Mouse (Mus musculus): ENCODE measurements around the gene Lsp1. TPM values are rescaled to one million over a fixed set of nuclear protein-coding genes. Genes with fewer than 3 reads are reported as not detected.

Gene Lsp1
- polyA plus RNA-seq, 1 experiment from 2014 or later = 61.8 TPM

DNA sequence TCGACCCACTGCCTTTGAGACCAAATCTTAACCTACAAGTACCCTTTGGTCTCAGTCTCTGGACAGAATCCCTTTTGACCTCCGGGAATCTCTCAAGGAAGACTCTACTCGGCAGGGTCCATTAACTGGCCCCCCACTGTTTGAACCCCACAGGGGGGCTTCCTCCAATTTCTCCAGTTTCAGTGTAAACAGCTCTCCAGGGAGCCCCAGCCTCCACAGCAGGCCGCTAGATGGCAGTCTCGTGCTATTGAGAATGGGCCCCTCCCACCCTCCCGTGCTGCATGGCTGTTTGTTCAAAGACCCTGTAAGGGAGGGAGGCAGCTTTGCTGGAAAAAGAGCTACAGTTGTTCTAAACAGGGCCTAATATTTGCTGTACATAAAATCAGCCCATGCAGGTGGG is 77.3 kb downstream of the Lsp1 start:
- Histone ChIP-seq H3K27ac (ENCODE audit: low read depth, low read length) (no peak overlapping the region), H3K36me3 (ENCODE audit: control insufficient read depth, insufficient read depth) (peaks cover 5% of the 10 kb centered on the region; the same call in 1 of the 2 replicates), H3K4me1 (replicated peaks; ENCODE audit: control insufficient read depth, insufficient read depth, low read length) (peaks cover 22% of the 10 kb centered on the region; the same call in 1 of the 2 replicates), H3K9me3 (ENCODE audit: control insufficient read depth) (no peaks in the 10 kb centered on the region), H3K4me3 (ENCODE audit: low read depth, low read length) (no peak overlapping the region), H3K4me2 (replicated peaks; ENCODE audit: low read depth) (no peak overlapping the region), H3K9ac (ENCODE audit: low read depth, low read length) (0 out of 2 replicates have a peak overlapping the region, but pooled peaks have one; percentile 7), H3K27me3 (replicated peaks; ENCODE audit: control insufficient read depth, insufficient read depth, low read length) (no peaks in the 10 kb centered on the region)
- peak; percentile 76 for TF ChIP-seq CTCF (IDR thresholded peaks at IDR 0.05; ENCODE audit: low read depth)
- no peak for ATAC-seq
- WGBS = 11% methylated on average over 6 of the region's 6 CpGs

DNA sequence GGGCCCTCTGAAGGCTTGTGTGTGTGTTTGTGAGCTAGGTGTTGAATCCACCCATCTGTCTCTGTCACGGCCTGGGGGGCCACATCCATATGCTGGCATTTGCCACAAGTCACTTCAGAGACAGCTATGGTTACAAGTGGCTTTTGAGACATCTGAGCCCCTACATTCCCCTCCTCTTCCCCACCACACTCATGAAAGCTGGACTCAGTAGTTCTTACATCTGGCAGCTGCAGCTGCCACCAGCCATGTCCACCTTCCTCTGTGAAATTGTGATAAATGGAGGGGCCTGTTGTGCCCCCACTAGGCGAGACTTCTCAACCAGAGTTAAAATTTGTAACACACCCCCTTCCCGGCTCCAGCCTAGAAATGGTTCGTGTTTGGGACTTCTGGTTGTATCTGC is 77.7 kb downstream of the Lsp1 start:
- ATAC-seq = no peak
- WGBS = 53% methylated on average over 4 of the region's 4 CpGs

DNA sequence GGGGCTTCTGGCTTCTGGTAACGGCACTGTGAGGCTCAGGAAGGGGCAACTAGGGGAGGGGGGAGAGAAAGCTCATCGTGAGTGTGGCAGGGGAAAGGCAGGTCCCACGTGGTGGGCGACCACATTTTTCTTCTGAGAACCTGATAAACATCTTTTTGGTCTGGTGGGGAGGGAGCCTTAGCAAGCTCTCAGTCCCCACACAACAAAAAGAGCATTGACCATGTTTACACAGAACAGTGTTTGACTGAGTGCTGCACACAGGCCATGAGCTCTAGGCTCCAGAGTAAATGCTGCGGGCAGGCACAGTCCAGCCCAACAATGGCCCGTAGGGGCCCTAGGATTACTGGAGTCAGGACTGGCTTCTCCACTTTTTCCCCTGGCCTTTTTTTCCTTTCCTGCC is 78.2 kb downstream of the Lsp1 start:
- peaks cover 5% of the 10 kb centered on the region; the same call in 1 of the 2 replicates for H3K36me3 ChIP-seq (ENCODE audit: control insufficient read depth, insufficient read depth)
- no peak overlapping the region for H3K27ac ChIP-seq (ENCODE audit: low read depth, low read length)
- no peak overlapping the region for H3K4me3 ChIP-seq (ENCODE audit: low read depth, low read length)
- WGBS = 35% methylated on average over 6 of the region's 6 CpGs
- H3K9me3 ChIP-seq (ENCODE audit: control insufficient read depth) = no peaks in the 10 kb centered on the region
- no peak for TF ChIP-seq CTCF (IDR thresholded peaks at IDR 0.05; ENCODE audit: low read depth)
- H3K27me3 ChIP-seq (replicated peaks; ENCODE audit: control insufficient read depth, insufficient read depth, low read length) = no peaks in the 10 kb centered on the region
- no peak overlapping the region for H3K9ac ChIP-seq (ENCODE audit: low read depth, low read length)
- no peak overlapping the region for H3K4me2 ChIP-seq (replicated peaks; ENCODE audit: low read depth)
- no peak for ATAC-seq
- peaks cover 18% of the 10 kb centered on the region; the same call in 1 of the 2 replicates for H3K4me1 ChIP-seq (replicated peaks; ENCODE audit: control insufficient read depth, insufficient read depth, low read length)

More for the DNA sequence above, 77.7 kb downstream of the Lsp1 start:
- H3K4me1 ChIP-seq (replicated peaks; ENCODE audit: control insufficient read depth, insufficient read depth, low read length) = peaks cover 22% of the 10 kb centered on the region; the same call in 1 of the 2 replicates
- no peaks in the 10 kb centered on the region for H3K27me3 ChIP-seq (replicated peaks; ENCODE audit: control insufficient read depth, insufficient read depth, low read length)
- H3K9me3 ChIP-seq (ENCODE audit: control insufficient read depth) = no peaks in the 10 kb centered on the region
- H3K9ac ChIP-seq (ENCODE audit: low read depth, low read length) = 0 out of 2 replicates have a peak overlapping the region, but pooled peaks have one; percentile 7
- no peak overlapping the region for H3K27ac ChIP-seq (ENCODE audit: low read depth, low read length)
- TF ChIP-seq CTCF (IDR thresholded peaks at IDR 0.05; ENCODE audit: low read depth) = no peak
- H3K4me2 ChIP-seq (replicated peaks; ENCODE audit: low read depth) = no peak overlapping the region
- peaks cover 5% of the 10 kb centered on the region; the same call in 1 of the 2 replicates for H3K36me3 ChIP-seq (ENCODE audit: control insufficient read depth, insufficient read depth)
- H3K4me3 ChIP-seq (ENCODE audit: low read depth, low read length) = no peak overlapping the region

DNA sequence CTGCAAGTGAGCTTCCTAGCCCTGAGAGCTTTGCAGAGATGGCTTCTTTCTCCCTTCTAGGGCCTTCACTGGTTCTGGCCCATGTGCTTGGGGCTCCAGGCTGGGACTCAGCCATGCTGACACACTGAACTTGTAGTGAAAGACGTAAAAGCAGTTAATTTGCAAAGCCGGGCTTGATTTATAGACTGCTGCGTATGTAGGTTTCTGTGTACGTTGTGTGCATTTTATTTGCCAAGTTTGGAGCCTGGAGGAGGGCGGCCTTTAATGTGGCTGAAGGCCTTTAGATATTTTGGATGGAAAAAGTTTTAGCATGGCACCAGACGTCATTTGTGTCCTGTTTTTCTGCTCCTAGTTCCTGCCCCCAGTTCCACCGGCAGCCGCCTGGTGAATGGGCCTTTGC is 79.2 kb downstream of the Lsp1 start:
- Histone ChIP-seq H3K9ac (ENCODE audit: low read depth, low read length) (no peak overlapping the region), H3K9me3 (ENCODE audit: control insufficient read depth) (no peaks in the 10 kb centered on the region), H3K27ac (ENCODE audit: low read depth, low read length) (no peak overlapping the region; the same call in 1 of the 2 replicates), H3K36me3 (ENCODE audit: control insufficient read depth, insufficient read depth) (peaks cover 5% of the 10 kb centered on the region; the same call in 1 of the 2 replicates), H3K4me1 (replicated peaks; ENCODE audit: control insufficient read depth, insufficient read depth, low read length) (peaks cover 13% of the 10 kb centered on the region; the same call in 1 of the 2 replicates), H3K27me3 (replicated peaks; ENCODE audit: control insufficient read depth, insufficient read depth, low read length) (no peaks in the 10 kb centered on the region), H3K4me3 (ENCODE audit: low read depth, low read length) (no peak overlapping the region), H3K4me2 (replicated peaks; ENCODE audit: low read depth) (no peak overlapping the region)
- WGBS = 60% methylated on average over 8 of the region's 8 CpGs
- ATAC-seq = no peak
- no peak for TF ChIP-seq CTCF (IDR thresholded peaks at IDR 0.05; ENCODE audit: low read depth)

DNA sequence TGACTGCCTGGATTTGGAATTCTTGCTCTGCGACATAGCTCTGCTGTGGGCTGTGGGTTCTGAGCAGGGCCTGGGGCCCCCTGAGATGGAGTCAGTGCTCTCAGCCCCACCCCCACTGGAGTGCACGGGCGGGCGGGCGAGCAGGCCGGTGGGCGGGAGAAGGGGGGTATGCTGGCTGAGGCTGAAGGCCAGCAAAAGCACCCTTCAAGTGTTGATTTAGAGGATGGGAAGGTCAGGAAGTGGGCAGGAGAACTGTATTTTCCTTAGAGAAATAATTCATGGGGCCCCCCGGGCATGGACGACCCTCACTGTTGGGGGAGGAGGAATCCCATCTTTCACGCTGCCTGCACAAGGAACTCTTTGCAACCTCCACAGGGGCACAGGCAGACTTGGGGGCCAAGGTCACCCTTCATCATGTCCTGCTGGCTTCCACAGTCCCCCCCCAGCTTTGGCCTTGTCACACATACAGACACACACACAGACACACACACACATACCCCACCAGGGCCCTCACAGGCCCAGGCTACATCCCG is 82.2 kb downstream of the Lsp1 start:
- no peak overlapping the region for H3K4me3 ChIP-seq (ENCODE audit: low read depth, low read length)
- WGBS = 44% methylated on average over 11 of the region's 11 CpGs
- no peak overlapping the region for H3K4me2 ChIP-seq (replicated peaks; ENCODE audit: low read depth)
- no peaks in the 10 kb centered on the region for H3K27me3 ChIP-seq (replicated peaks; ENCODE audit: control insufficient read depth, insufficient read depth, low read length)
- H3K4me1 ChIP-seq (replicated peaks; ENCODE audit: control insufficient read depth, insufficient read depth, low read length) = 0 out of 2 replicates have a peak, but pooled peaks cover 6% of the 10 kb centered on the region
- no peak for TF ChIP-seq CTCF (IDR thresholded peaks at IDR 0.05; ENCODE audit: low read depth)
- H3K9me3 ChIP-seq (ENCODE audit: control insufficient read depth) = no peaks in the 10 kb centered on the region
- H3K36me3 ChIP-seq (ENCODE audit: control insufficient read depth, insufficient read depth) = no peaks in the 10 kb centered on the region; the same call in 1 of the 2 replicates
- no peak for ATAC-seq
- H3K9ac ChIP-seq (ENCODE audit: low read depth, low read length) = no peak overlapping the region
- H3K27ac ChIP-seq (ENCODE audit: low read depth, low read length) = no peak overlapping the region

Other genes with a start within 250 kb of the Lsp1 start
- not detected in 2 replicates for gene Gm7579, start 248.9 kb upstream of the Lsp1 start, polyA plus RNA-seq (2015; fragmentation: Nextera tagmentation; extraction: Ambion mirVana)
- not detected in 2 replicates for gene Krtap5-5, start 230.8 kb upstream of the Lsp1 start, polyA plus RNA-seq (2015; fragmentation: Nextera tagmentation; extraction: Ambion mirVana)
- gene Gm40460, start 219.7 kb upstream of the Lsp1 start, polyA plus RNA-seq (2015; fragmentation: Nextera tagmentation; extraction: Ambion mirVana) = not detected in 2 replicates
- not detected in 2 replicates for gene Gm2431, start 202.5 kb upstream of the Lsp1 start, polyA plus RNA-seq (2015; fragmentation: Nextera tagmentation; extraction: Ambion mirVana)
- gene Gm4559, start 186.4 kb upstream of the Lsp1 start, polyA plus RNA-seq (2015; fragmentation: Nextera tagmentation; extraction: Ambion mirVana) = not detected in 2 replicates
- not detected in 2 replicates for gene Krtap5-1, start 163.7 kb upstream of the Lsp1 start, polyA plus RNA-seq (2015; fragmentation: Nextera tagmentation; extraction: Ambion mirVana)
- gene Krtap5-4, start 157.3 kb upstream of the Lsp1 start, polyA plus RNA-seq (2015; fragmentation: Nextera tagmentation; extraction: Ambion mirVana) = not detected in 2 replicates
- 1.5 and 1.6 TPM in 2 replicates for gene Ifitm10, start 87.1 kb upstream of the Lsp1 start, polyA plus RNA-seq (2015; fragmentation: Nextera tagmentation; extraction: Ambion mirVana)
- gene Gm49369, start 78.1 kb upstream of the Lsp1 start, polyA plus RNA-seq (2015; fragmentation: Nextera tagmentation; extraction: Ambion mirVana) = not detected in 2 replicates
- gene Ctsd, start 72.8 kb upstream of the Lsp1 start, polyA plus RNA-seq (2015; fragmentation: Nextera tagmentation; extraction: Ambion mirVana) = 479 and 496 TPM in 2 replicates
- gene Syt8, start 26.0 kb upstream of the Lsp1 start, polyA plus RNA-seq (2015; fragmentation: Nextera tagmentation; extraction: Ambion mirVana) = 0.60 and 1.3 TPM in 2 replicates
- gene Tnni2, start 19.0 kb upstream of the Lsp1 start, polyA plus RNA-seq (2015; fragmentation: Nextera tagmentation; extraction: Ambion mirVana) = 1.9 and 2.4 TPM in 2 replicates
- gene Tnnt3, start 38.0 kb downstream of the Lsp1 start, polyA plus RNA-seq (2015; fragmentation: Nextera tagmentation; extraction: Ambion mirVana) = 3.0 TPM in 2 replicates
- gene Mrpl23, start 71.9 kb downstream of the Lsp1 start, polyA plus RNA-seq (2015; fragmentation: Nextera tagmentation; extraction: Ambion mirVana) = 26.7 and 33.0 TPM in 2 replicates
- gene Igf2, start 206.0 kb downstream of the Lsp1 start, polyA plus RNA-seq (2015; fragmentation: Nextera tagmentation; extraction: Ambion mirVana) = 483 and 499 TPM in 2 replicates
- not detected in 2 replicates for gene Gm49394, start 209.1 kb downstream of the Lsp1 start, polyA plus RNA-seq (2015; fragmentation: Nextera tagmentation; extraction: Ambion mirVana)